Mouse (Mus musculus): ENCODE results near the gene Fhit.
"Not testable (repeated sequence)": the region's sequence is repeated elsewhere in the genome, so short reads cannot be mapped to it uniquely, and the experiment has no call there.

Gene Fhit

GRCm38 (mm10) chr14:10917893-10918803 lies 243.7 kb downstream of the Fhit start:
- no peak for DNase-seq (ENCODE audit: low spot score)

DNA sequence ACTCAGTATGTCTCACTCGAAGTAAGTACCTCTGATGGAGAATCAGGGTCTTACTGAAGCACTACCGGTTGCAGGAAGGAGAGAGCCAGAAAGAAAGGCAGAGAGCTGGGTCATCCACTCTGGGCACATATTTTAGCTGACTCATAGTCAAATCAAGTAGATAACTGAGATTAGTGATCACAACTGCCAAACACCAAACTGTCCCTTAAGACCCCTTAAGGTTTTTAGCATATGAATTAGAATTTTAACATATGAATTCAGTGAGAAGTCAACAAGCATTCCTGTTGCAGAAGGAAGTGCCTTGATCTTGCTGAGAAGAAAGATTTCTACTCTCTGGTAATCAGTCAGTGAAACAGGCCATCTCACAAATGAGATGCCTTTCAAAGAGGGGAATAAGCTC lies 253.8 kb downstream of the Fhit start:
- no peak for DNase-seq (ENCODE audit: low spot score)

DNA sequence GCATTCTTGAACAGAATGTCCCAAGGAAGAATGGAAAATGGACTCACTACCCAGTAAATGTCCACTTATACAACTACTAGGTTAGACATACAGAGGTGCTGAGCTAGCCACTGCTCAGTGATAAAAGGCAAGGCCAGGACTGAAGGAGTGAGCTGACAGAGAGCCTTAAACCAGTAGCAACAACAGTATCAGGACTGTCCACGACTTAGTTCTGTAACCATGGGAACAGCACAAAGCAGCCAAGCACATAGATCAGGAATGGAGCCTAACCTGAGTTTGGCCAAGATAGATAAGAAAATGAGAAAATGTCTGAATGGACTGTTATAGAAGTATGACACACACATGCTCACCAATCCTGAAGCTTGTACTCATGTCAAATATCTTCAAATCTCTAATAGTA lies 279.1 kb downstream of the Fhit start:
- no peak for DNase-seq (ENCODE audit: low spot score)

DNA sequence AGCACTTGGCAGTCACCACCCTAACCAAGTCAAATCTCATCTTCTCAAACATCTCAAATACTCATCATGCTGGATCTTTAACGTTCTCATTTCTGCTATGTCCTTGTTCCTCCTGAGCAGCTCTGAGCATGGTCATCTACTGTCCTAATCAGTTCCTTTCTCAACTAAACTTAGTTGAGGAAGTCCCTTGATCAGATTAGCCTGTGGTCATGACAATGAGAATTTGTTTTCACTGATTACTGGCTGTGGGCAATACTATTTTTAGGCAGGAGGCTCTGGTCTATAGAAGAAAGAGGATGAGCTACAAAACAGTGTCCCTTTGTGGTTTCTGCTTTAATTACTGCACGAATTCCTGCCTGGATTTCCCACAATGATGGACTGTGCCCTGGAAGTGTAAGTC lies 281.1 kb downstream of the Fhit start:
- DNase-seq (ENCODE audit: low spot score), result no peak

GRCm38 (mm10) chr14:10874595-10875372 lies 287.1 kb downstream of the Fhit start:
- DNase-seq (ENCODE audit: low spot score), result no peak

GRCm38 (mm10) chr14:10857606-10858005 lies 304.2 kb downstream of the Fhit start:
- DNase-seq (ENCODE audit: low spot score), result no peak

DNA sequence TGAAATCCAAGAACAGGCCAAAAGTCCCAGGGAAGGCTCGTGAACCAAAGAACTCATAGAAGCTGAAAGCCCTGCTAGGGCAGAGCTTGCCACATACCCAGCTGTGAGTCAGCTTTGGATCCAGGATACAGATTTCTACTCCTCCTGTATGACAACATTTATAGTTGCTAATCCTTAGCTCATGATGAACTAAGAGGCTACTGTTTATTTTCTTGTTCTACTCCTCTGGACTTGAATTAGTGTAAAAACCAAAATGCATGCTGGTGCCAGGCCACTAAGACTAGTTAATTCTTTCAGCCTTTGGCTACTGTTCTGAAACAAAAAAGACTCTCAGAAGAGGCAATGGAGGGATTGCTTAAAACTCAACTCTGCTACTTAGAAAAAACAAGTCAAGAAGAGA lies 309.9 kb downstream of the Fhit start:
- DNase-seq (ENCODE audit: low spot score), result no peak

DNA sequence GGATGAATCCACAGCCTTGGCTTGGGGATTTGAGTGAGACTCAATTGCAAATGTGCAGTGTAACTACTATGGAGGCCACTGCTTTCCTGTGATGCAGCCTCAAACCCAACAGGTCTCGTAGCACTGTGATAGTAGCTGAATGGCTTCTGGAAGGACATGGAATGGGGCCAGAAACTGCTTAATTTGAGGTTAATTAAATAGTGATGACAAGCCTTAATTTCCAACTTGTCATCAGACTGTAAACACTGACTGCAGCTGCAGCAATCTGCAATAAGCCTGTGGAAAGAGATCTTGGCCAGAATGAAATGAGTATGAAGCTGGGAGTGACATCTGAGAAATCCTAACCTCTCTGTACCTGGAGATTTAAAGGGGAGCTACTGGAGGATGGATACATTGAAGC lies 325.8 kb downstream of the Fhit start:
- DNase-seq (ENCODE audit: low spot score), result no peak

DNA sequence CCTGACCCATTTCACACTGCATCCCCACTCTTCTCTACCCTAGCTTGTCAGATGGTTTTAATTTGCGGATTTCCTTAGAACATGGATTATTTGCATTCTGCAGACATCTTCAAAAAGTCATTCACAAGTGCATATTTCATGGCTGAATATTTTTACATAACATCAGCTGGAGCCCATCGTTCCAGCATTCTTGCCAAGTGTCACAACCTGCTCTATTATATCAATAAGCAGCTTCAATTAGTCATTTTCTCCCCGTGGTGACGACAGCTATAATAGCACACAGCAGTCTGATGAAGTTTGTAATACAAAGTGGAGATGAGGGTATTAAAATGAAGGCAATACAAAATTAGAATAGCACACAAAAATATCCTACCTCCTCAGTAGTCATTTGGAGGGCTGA lies 337.0 kb downstream of the Fhit start:
- DNase-seq (ENCODE audit: low spot score), result no peak

GRCm38 (mm10) chr14:10813551-10813950 lies 348.3 kb downstream of the Fhit start:
- no peak for DNase-seq (ENCODE audit: low spot score)

DNA sequence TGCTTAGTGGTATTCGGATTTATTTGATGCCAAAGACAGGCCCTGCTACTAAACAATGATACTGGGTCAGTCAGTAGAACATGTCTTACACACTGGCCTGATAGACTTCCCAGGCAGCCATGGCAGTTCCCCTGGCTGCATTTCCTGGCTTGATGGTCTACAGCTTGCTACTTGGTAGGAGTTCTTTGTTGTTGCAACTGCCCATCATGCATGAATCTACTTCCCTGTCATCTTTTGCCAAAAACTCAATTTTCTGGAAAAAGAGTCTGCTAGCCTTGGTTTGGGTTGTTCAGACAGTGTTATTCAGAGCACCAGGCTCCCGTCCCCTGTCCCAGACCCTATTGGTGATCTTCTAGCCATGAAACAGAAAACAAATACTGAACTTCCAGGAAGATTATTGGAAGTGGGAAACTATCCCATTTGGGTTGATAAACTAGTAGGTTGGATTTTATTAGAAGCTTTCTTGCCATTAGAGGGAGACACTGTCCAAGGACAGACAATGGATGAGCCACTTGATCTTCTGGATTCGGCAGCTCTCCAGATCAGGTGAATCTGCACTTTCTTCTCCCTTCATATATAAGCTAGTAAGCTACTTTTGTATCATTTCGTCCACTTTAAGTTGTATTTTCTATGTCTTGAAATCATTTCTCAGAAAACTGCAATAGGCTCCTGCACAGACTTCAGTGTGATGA lies 363.2 kb downstream of the Fhit start:
- no peak for DNase-seq (ENCODE audit: low spot score)

DNA sequence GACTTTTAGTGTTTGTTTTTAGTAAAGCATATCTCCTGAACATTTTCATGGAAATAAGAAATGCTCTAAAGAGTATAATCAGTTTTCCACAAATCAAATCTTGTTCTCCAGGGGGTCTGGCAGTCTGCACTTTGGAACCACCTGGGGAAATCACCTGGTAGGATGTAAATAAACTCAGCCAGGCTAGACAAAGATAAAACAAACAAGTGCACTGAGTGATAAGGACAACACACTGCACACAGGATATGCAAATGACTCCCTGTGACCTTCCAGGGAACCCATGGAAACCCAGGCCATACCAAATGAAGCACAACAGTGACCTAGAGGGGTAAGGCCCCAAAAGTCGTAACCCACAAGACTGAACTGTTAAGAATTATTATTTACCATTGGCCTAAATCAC lies 364.2 kb downstream of the Fhit start:
- no peak for DNase-seq (ENCODE audit: low spot score)

GRCm38 (mm10) chr14:10795498-10796075 lies 366.2 kb downstream of the Fhit start:
- no peak for DNase-seq (ENCODE audit: low spot score)

- no peak for DNase-seq (ENCODE audit: low spot score)
Observed at GRCm38 (mm10) chr14:10783929-10784328, 377.9 kb downstream of the Fhit start.

GRCm38 (mm10) chr14:10778721-10779120 lies 383.1 kb downstream of the Fhit start:
- DNase-seq (ENCODE audit: low spot score), result no peak

- not testable (repeated sequence) for DNase-seq (ENCODE audit: low spot score)
Observed at GRCm38 (mm10) chr14:10754883-10755282, 407.0 kb downstream of the Fhit start.

- DNase-seq (ENCODE audit: low spot score), result no peak
Observed at GRCm38 (mm10) chr14:10738076-10738475, 423.8 kb downstream of the Fhit start.

GRCm38 (mm10) chr14:10722525-10722924 lies 439.3 kb downstream of the Fhit start:
- DNase-seq (ENCODE audit: low spot score), result no peak

DNA sequence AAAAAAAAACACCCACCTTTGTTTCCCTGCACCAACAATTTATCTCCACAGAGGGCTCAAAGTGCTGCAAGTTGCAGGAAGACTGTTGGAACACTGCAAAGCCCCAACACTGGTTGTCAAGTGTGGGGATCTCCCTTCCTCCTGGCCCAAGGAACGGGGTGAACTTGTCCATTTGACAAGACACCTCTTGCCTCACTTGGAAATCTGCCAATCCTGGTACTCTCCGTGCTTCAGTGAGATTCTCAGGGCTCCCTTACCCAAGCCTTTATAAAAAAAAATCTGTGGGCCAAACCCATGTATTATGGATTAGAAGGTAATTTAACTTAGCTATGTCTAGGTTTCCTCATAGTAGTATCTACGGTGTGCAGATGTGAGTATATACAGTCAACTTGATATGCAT lies 448.9 kb downstream of the Fhit start:
- DNase-seq (ENCODE audit: low spot score), result no peak

GRCm38 (mm10) chr14:10712522-10712881 lies 449.3 kb downstream of the Fhit start:
- DNase-seq (ENCODE audit: low spot score), result no peak

- DNase-seq (ENCODE audit: low spot score), result no peak
Observed at GRCm38 (mm10) chr14:10711841-10712521, 449.9 kb downstream of the Fhit start.

Measured in testis, postnatal 10 days (tissue).